Mouse (Mus musculus): ENCODE data around the gene Kcnj16. TPM values are rescaled to one million over a fixed set of nuclear protein-coding genes. Genes with fewer than 3 reads are reported as not detected.

The Kcnj16 gene
- polyA plus RNA-seq (2015; fragmentation: Nextera tagmentation; extraction: Ambion mirVana) = not detected in 2 replicates

GRCm38 (mm10) chr11:110967762-110968135, at the start of gene Kcnj16:
TSS of gene Kcnj16 (plus strand) at chr11:110968033.
- Histone ChIP-seq H3K9me3 (ENCODE audit: low read length) (no peaks in the 10 kb centered on the region), H3K36me3 (ENCODE audit: insufficient read depth, low read length) (no peaks in the 10 kb centered on the region), H3K9ac (replicated peaks; ENCODE audit: low read depth) (no peak within 1 kb of the TSS), H3K4me2 (replicated peaks; ENCODE audit: low read depth, low read length) (no peak within 1 kb of the TSS), H3K27ac (ENCODE audit: low read length) (no peak within 1 kb of the TSS), H3K27me3 (replicated peaks; ENCODE audit: insufficient read depth, low read length) (no peaks in the 10 kb centered on the region), H3K4me3 (ENCODE audit: low read depth, low read length) (no peak within 1 kb of the TSS), H3K4me1 (ENCODE audit: insufficient read depth, low read depth, low read length) (no peaks in the 10 kb centered on the region)
- ATAC-seq (no peak), DNase-seq (ENCODE audit: low spot score) (no peak)
- no peak for TF ChIP-seq EP300 (IDR thresholded peaks at IDR 0.05)
- TF ChIP-seq CTCF (IDR thresholded peaks at IDR 0.05) = no peak
- 59% methylated on average over 4 of the region's 4 CpGs for WGBS

GRCm38 (mm10) chr11:110918808-110919465, 48.9 kb upstream of the Kcnj16 start:
- TF ChIP-seq EP300 (IDR thresholded peaks at IDR 0.05) (no peak), CTCF (IDR thresholded peaks at IDR 0.05) (no peak)
- H3K36me3 ChIP-seq (ENCODE audit: insufficient read depth, low read length) = no peaks in the 10 kb centered on the region

GRCm38 (mm10) chr11:110935699-110936098, 32.1 kb upstream of the Kcnj16 start:
- Histone ChIP-seq H3K9ac (replicated peaks; ENCODE audit: low read depth) (no peak overlapping the region), H3K4me1 (ENCODE audit: insufficient read depth, low read depth, low read length) (no peaks in the 10 kb centered on the region), H3K27ac (ENCODE audit: low read length) (no peak overlapping the region), H3K27me3 (replicated peaks; ENCODE audit: insufficient read depth, low read length) (no peaks in the 10 kb centered on the region), H3K9me3 (ENCODE audit: low read length) (no peaks in the 10 kb centered on the region), H3K4me3 (ENCODE audit: low read depth, low read length) (no peak overlapping the region), H3K4me2 (replicated peaks; ENCODE audit: low read depth, low read length) (no peak overlapping the region), H3K36me3 (ENCODE audit: insufficient read depth, low read length) (no peaks in the 10 kb centered on the region)
- WGBS = 67% methylated on average over 3 of the region's 3 CpGs
- TF ChIP-seq EP300 (IDR thresholded peaks at IDR 0.05) (no peak), CTCF (IDR thresholded peaks at IDR 0.05) (no peak)
- no peak for DNase-seq (ENCODE audit: low spot score)
- ATAC-seq = no peak

More at GRCm38 (mm10) chr11:110918808-110919465, 48.9 kb upstream of the Kcnj16 start:
- Histone ChIP-seq H3K4me1 (ENCODE audit: insufficient read depth, low read depth, low read length) (no peaks in the 10 kb centered on the region), H3K9ac (replicated peaks; ENCODE audit: low read depth) (no peak overlapping the region), H3K27me3 (replicated peaks; ENCODE audit: insufficient read depth, low read length) (no peaks in the 10 kb centered on the region), H3K4me3 (ENCODE audit: low read depth, low read length) (no peak overlapping the region), H3K27ac (ENCODE audit: low read length) (no peak overlapping the region), H3K4me2 (replicated peaks; ENCODE audit: low read depth, low read length) (no peak overlapping the region), H3K9me3 (ENCODE audit: low read length) (no peaks in the 10 kb centered on the region)
- WGBS = 61% methylated on average over 5 of the region's 5 CpGs
- DNase-seq (ENCODE audit: low spot score) (no peak), ATAC-seq (no peak)

- ATAC-seq = no peak
- no peak overlapping the region for H3K4me2 ChIP-seq (replicated peaks; ENCODE audit: low read depth, low read length)
- TF ChIP-seq CTCF (IDR thresholded peaks at IDR 0.05) (no peak), EP300 (IDR thresholded peaks at IDR 0.05) (no peak)
- no peak overlapping the region for H3K4me3 ChIP-seq (ENCODE audit: low read depth, low read length)
- 0 out of 2 replicates have a peak, but pooled peaks cover 3% of the 10 kb centered on the region for H3K4me1 ChIP-seq (ENCODE audit: insufficient read depth, low read depth, low read length)
- H3K9me3 ChIP-seq (ENCODE audit: low read length) = no peaks in the 10 kb centered on the region
- H3K27me3 ChIP-seq (replicated peaks; ENCODE audit: insufficient read depth, low read length) = no peaks in the 10 kb centered on the region
- H3K36me3 ChIP-seq (ENCODE audit: insufficient read depth, low read length) = no peaks in the 10 kb centered on the region
- H3K27ac ChIP-seq (ENCODE audit: low read length) = no peak overlapping the region
- DNase-seq (ENCODE audit: low spot score) = no peak
- 11% methylated on average over 3 of the region's 3 CpGs for WGBS
- no peak overlapping the region for H3K9ac ChIP-seq (replicated peaks; ENCODE audit: low read depth)
Measured at GRCm38 (mm10) chr11:110942280-110942679, 25.6 kb upstream of the Kcnj16 start.

GRCm38 (mm10) chr11:110942695-110943135, 25.1 kb upstream of the Kcnj16 start:
- WGBS = 13% methylated on average over 6 of the region's 6 CpGs
- ATAC-seq (peak; percentile 68), DNase-seq (ENCODE audit: low spot score) (peak; percentile 51)
- Histone ChIP-seq H3K27ac (ENCODE audit: low read length) (no peak overlapping the region), H3K27me3 (replicated peaks; ENCODE audit: insufficient read depth, low read length) (no peaks in the 10 kb centered on the region), H3K4me3 (ENCODE audit: low read depth, low read length) (no peak overlapping the region), H3K9ac (replicated peaks; ENCODE audit: low read depth) (no peak overlapping the region), H3K36me3 (ENCODE audit: insufficient read depth, low read length) (no peaks in the 10 kb centered on the region), H3K4me2 (replicated peaks; ENCODE audit: low read depth, low read length) (no peak overlapping the region), H3K4me1 (ENCODE audit: insufficient read depth, low read depth, low read length) (0 out of 2 replicates have a peak, but pooled peaks cover 3% of the 10 kb centered on the region), H3K9me3 (ENCODE audit: low read length) (no peaks in the 10 kb centered on the region)
- TF ChIP-seq EP300 (IDR thresholded peaks at IDR 0.05) (no peak), CTCF (IDR thresholded peaks at IDR 0.05) (no peak)

- DNase-seq (ENCODE audit: low spot score) = peak; percentile 12
Measured at GRCm38 (mm10) chr11:110956665-110957064, 11.2 kb upstream of the Kcnj16 start.

More at GRCm38 (mm10) chr11:110956665-110957064, 11.2 kb upstream of the Kcnj16 start:
- 33% methylated on average over 7 of the region's 7 CpGs for WGBS
- H3K4me2 ChIP-seq (replicated peaks; ENCODE audit: low read depth, low read length) = no peak overlapping the region
- H3K4me3 ChIP-seq (ENCODE audit: low read depth, low read length) = no peak overlapping the region
- no peak overlapping the region for H3K27ac ChIP-seq (ENCODE audit: low read length)
- no peaks in the 10 kb centered on the region for H3K4me1 ChIP-seq (ENCODE audit: insufficient read depth, low read depth, low read length)
- H3K36me3 ChIP-seq (ENCODE audit: insufficient read depth, low read length) = no peaks in the 10 kb centered on the region
- no peak for TF ChIP-seq EP300 (IDR thresholded peaks at IDR 0.05)
- no peak for TF ChIP-seq CTCF (IDR thresholded peaks at IDR 0.05)
- H3K9ac ChIP-seq (replicated peaks; ENCODE audit: low read depth) = no peak overlapping the region
- no peak for ATAC-seq
- H3K27me3 ChIP-seq (replicated peaks; ENCODE audit: insufficient read depth, low read length) = no peaks in the 10 kb centered on the region
- H3K9me3 ChIP-seq (ENCODE audit: low read length) = no peaks in the 10 kb centered on the region

Measured in lung, postnatal 0 days (tissue).